Comparison of ENCODE assay signal across 9 mouse cellular contexts in the genomic region with DNA sequence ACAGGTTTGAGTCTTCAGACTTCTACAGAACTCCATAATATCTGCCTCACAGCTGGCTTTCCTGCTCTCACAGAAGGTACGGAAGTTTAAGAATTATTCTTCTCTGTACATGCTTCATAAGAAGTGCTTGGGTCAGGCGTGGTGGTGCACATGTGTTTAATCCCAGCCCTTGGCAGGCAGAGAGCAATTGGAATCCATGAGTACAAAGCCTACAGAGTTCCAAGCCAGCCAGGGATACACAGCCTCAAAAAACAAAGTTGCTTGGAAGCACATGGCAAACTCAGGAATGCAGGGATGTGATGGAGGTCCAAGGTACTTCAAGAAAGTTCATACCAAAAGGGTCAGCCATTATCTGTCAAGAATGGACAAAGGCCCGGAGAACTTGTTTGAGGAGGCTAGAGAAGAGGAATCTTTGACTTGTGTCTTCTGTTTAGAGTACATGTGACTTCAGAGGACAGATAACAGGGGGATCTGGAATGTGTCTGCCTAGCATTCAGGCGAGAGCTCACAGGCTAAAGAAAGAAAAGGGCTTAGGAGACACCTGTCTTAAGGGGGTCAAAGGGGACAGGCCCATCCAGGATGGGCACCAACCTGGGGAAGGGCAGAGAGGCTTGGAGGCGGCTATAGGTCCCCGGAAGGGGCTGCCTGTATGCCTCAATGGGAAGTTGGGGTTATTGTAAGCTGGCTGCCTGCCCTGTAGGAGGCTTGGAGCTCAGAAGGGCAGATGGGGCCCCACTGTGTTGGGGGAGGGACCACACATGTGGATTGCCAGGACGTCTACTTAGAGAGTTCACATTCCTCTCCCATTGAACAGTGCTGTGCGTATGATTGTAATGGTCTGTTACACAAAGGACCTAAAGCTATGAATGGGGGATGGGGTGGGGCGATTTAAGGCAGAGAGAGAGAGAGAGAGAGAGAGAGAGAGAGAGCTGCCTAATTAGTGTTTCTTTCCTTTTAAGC. TPM values are rescaled to one million over a fixed set of nuclear protein-coding genes. Genes with fewer than 3 reads are reported as not detected.
A peak's percentile ranks its signal among the peaks of the same experiment; 100 is the strongest.
DNase-seq lines count a peak whose midpoint lies in the region; ATAC-seq and TF ChIP-seq lines count a peak whose summit lies in the region.
"Had no signal": no experiment of that assay in that cellular context is flagged by ENCODE, and none has a peak within 500 bp of the region (broad histone marks: within the 10 kb centered on the region; RNA-seq: fewer than 3 reads in every experiment).

No protein-coding gene starts in this region.

- ATAC-seq in lung, embryonic 16.5 days (ENCODE audit: low read depth), result peak; percentile 53
- peak; percentile 88 for ATAC-seq in forebrain, embryonic 12.5 days (ENCODE audit: low FRiP score)
- ATAC-seq in intestine, postnatal 0 days, result peak; percentile 77
- ATAC-seq in stomach, postnatal 0 days (ENCODE audit: low FRiP score, low TSS enrichment), result no peak; the same call in 1 of the 2 replicates

- no peaks in the 10 kb centered on the region for H3K9me3 ChIP-seq in lung, embryonic 16.5 days (ENCODE audit: control insufficient read depth, low read length)
- H3K9me3 ChIP-seq in forebrain, embryonic 12.5 days, result no peaks in the 10 kb centered on the region
- H3K9me3 ChIP-seq in intestine, postnatal 0 days (ENCODE audit: control insufficient read depth), result no peaks in the 10 kb centered on the region
- no peaks in the 10 kb centered on the region for H3K9me3 ChIP-seq in stomach, postnatal 0 days (ENCODE audit: control insufficient read depth, low read length)

- WGBS in lung, embryonic 16.5 days, result 37% methylated on average over 9 of the region's 9 CpGs
- WGBS in forebrain, embryonic 12.5 days, result 19% methylated on average over 9 of the region's 9 CpGs
- WGBS in intestine, postnatal 0 days, result 43% methylated on average over 9 of the region's 9 CpGs
- 49% methylated on average over 9 of the region's 9 CpGs for WGBS in stomach, postnatal 0 days

- no peaks in the 10 kb centered on the region for H3K27me3 ChIP-seq in lung, embryonic 16.5 days (ENCODE audit: control insufficient read depth, insufficient read depth, low read depth, low read length)
- no peaks in the 10 kb centered on the region for H3K27me3 ChIP-seq in forebrain, embryonic 12.5 days
- H3K27me3 ChIP-seq in intestine, postnatal 0 days (replicated peaks; ENCODE audit: control insufficient read depth, insufficient read depth, low read length), result no peaks in the 10 kb centered on the region
- no peaks in the 10 kb centered on the region for H3K27me3 ChIP-seq in stomach, postnatal 0 days (ENCODE audit: control insufficient read depth, insufficient read depth, low read length)

- TF ChIP-seq EP300 in stomach, postnatal 0 days (optimal IDR thresholded peaks at IDR 0.05), result no peak

- H3K27ac ChIP-seq in lung, embryonic 16.5 days (ENCODE audit: low read length), result peak overlapping the region; percentile 44
- H3K27ac ChIP-seq in forebrain, embryonic 12.5 days, result peak overlapping the region; percentile 80
- no peak overlapping the region for H3K27ac ChIP-seq in intestine, postnatal 0 days (ENCODE audit: low read depth, low read length)
- 0 out of 2 replicates have a peak overlapping the region, but pooled peaks have one; percentile 35 for H3K27ac ChIP-seq in stomach, postnatal 0 days (replicated peaks)

- no peaks in the 10 kb centered on the region for H3K36me3 ChIP-seq in lung, embryonic 16.5 days (ENCODE audit: control insufficient read depth, insufficient read depth, low read length)
- H3K36me3 ChIP-seq in forebrain, embryonic 12.5 days (replicated peaks), result no peaks in the 10 kb centered on the region; the same call in 1 of the 2 replicates
- H3K36me3 ChIP-seq in intestine, postnatal 0 days (ENCODE audit: control insufficient read depth, insufficient read depth), result peaks cover 10% of the 10 kb centered on the region
- H3K36me3 ChIP-seq in stomach, postnatal 0 days (ENCODE audit: control insufficient read depth, insufficient read depth, low read length), result no peaks in the 10 kb centered on the region

- H3K4me2 ChIP-seq in lung, embryonic 16.5 days (ENCODE audit: low read depth, low read length), result no peak overlapping the region
- H3K4me2 ChIP-seq in forebrain, embryonic 12.5 days, result no peak overlapping the region
- no peak overlapping the region for H3K4me2 ChIP-seq in intestine, postnatal 0 days (replicated peaks; ENCODE audit: low read depth)
- H3K4me2 ChIP-seq in stomach, postnatal 0 days (replicated peaks; ENCODE audit: low read depth), result no peak overlapping the region

- H3K9ac ChIP-seq in lung, embryonic 16.5 days (ENCODE audit: low read length), result no peak overlapping the region
- no peak overlapping the region for H3K9ac ChIP-seq in forebrain, embryonic 12.5 days
- no peak overlapping the region for H3K9ac ChIP-seq in intestine, postnatal 0 days (ENCODE audit: low read depth, low read length)
- H3K9ac ChIP-seq in stomach, postnatal 0 days (ENCODE audit: low read length), result no peak overlapping the region

- no peak overlapping the region for H3K4me3 ChIP-seq in lung, embryonic 16.5 days (ENCODE audit: low read length)
- H3K4me3 ChIP-seq in forebrain, embryonic 12.5 days (replicated peaks), result no peak overlapping the region
- no peak overlapping the region for H3K4me3 ChIP-seq in intestine, postnatal 0 days (ENCODE audit: low read depth, low read length)
- no peak overlapping the region for H3K4me3 ChIP-seq in stomach, postnatal 0 days (ENCODE audit: low read depth, low read length)
- H3K4me3 ChIP-seq: myocyte had no signal

- TF ChIP-seq CTCF in intestine, postnatal 0 days (IDR thresholded peaks at IDR 0.05; ENCODE audit: low read depth), result peak; percentile 23; the same call in 1 of the 2 replicates
- no peak for TF ChIP-seq CTCF in stomach, postnatal 0 days (IDR thresholded peaks at IDR 0.05; ENCODE audit: low read depth)

- no peak for DNase-seq in lung, postnatal 4 days
- no peak for DNase-seq in stomach, postnatal 0 days (ENCODE audit: low spot score)
- no peak for DNase-seq in gastrocnemius, adult 8-10 months (ENCODE audit: low spot score in 2 of 2)
- DNase-seq in cerebellum, postnatal 14 days, result no peak
- DNase-seq in layer of hippocampus, adult 9-10 months (ENCODE audit: low spot score), result no peak

- H3K4me1 ChIP-seq in lung, embryonic 16.5 days (replicated peaks; ENCODE audit: control insufficient read depth, insufficient read depth, low read length), result peaks cover 6% of the 10 kb centered on the region
- H3K4me1 ChIP-seq in forebrain, embryonic 12.5 days, result peaks cover 72% of the 10 kb centered on the region
- H3K4me1 ChIP-seq in intestine, postnatal 0 days (replicated peaks; ENCODE audit: control insufficient read depth, insufficient read depth, low read length), result peaks cover 5% of the 10 kb centered on the region
- H3K4me1 ChIP-seq in stomach, postnatal 0 days (replicated peaks; ENCODE audit: control insufficient read depth, insufficient read depth), result peaks cover 4% of the 10 kb centered on the region

RNA-seq across cellular contexts. Expression of a gene that starts 56.7 kb away (rescaled TPM):
- 142 and 145 TPM in 2 replicates for polyA plus RNA-seq in lung, embryonic 16.5 days (2015; fragmentation: Nextera tagmentation; extraction: Ambion mirVana)
- 93.2 and 102 TPM in 2 replicates for polyA plus RNA-seq in forebrain, embryonic 12.5 days (2016; fragmentation: Nextera tagmentation; extraction: Ambion mirVana)
- polyA plus RNA-seq in intestine, postnatal 0 days (2015; fragmentation: Nextera tagmentation; extraction: Ambion mirVana), result 67.6 and 71.6 TPM in 2 replicates
- 81.0 and 99.4 TPM in 2 replicates for polyA plus RNA-seq in stomach, postnatal 0 days (2015; fragmentation: Nextera tagmentation; extraction: Ambion mirVana)
- total RNA-seq in gastrocnemius, adult 8-10 months (2022), result 1 to 10 TPM in 2 of 4 experiments, under 1 TPM in 2; 0.83 to 2.4 (median 1.0) TPM
